Mouse (Mus musculus) embryonic facial prominence, embryonic 14.5 days (tissue): ENCODE measurements around the gene Ndel1. TPM values are rescaled to one million over a fixed set of nuclear protein-coding genes. Genes with fewer than 3 reads are reported as not detected.

Experiments
- ATAC-seq: fragments of 200-750 bp; cut with Nextera tagmentation; 2 replicates; pipeline ENCODE4 v1.8.0; 2017; ENCODE audit warnings: low read depth, moderate number of reproducible peaks, moderate TSS enrichment
- DNase-seq: peaks from one replicate; pipeline ENCODE4 v3.0.0-alpha.2; 2015; ENCODE audit warnings: low spot score
- H3K27ac ChIP-seq: fragments of 300-500 bp; sonication (generic); replicated peaks from 2 replicates; pipeline ENCODE4 v1.5.1; 2014; ENCODE audit warnings: low read depth, mild to moderate bottlenecking, low read length, moderate library complexity
- H3K27me3 ChIP-seq: fragments of 300-500 bp; sonication (generic); replicated peaks from 2 replicates; pipeline ENCODE4 v1.6.1; 2014; ENCODE audit warnings: low read length; ENCODE audit not compliant: control insufficient read depth, insufficient read depth
- H3K36me3 ChIP-seq: fragments of 300-500 bp; sonication (generic); 2 replicates; pipeline ENCODE4 v1.6.1; 2014; ENCODE audit warnings: low read length, mixed read lengths; ENCODE audit not compliant: control insufficient read depth, insufficient read depth
- H3K4me1 ChIP-seq: fragments of 300-500 bp; sonication (generic); 2 replicates; pipeline ENCODE4 v1.6.1; 2014; ENCODE audit warnings: antibody characterized with exemption, low read length; ENCODE audit not compliant: control insufficient read depth, insufficient read depth
- H3K4me2 ChIP-seq: fragments of 300-500 bp; sonication (generic); 2 replicates; pipeline ENCODE4 v1.6.1; 2014; ENCODE audit warnings: low read depth, mild to moderate bottlenecking, low read length, moderate library complexity, mixed read lengths
- H3K4me3 ChIP-seq: fragments of 300-500 bp; sonication (generic); 2 replicates; pipeline ENCODE4 v1.5.1; 2014; ENCODE audit warnings: low read depth, mild to moderate bottlenecking, low read length
- H3K9ac ChIP-seq: fragments of 300-500 bp; sonication (generic); 2 replicates; pipeline ENCODE4 v1.6.1; 2014; ENCODE audit warnings: low read depth, mild to moderate bottlenecking, low read length, moderate library complexity, mixed read lengths
- H3K9me3 ChIP-seq: fragments of 300-500 bp; sonication (generic); 2 replicates; pipeline ENCODE4 v1.6.1; 2016; ENCODE audit warnings: low read length; ENCODE audit not compliant: control insufficient read depth
- WGBS: fragments of 180-500 bp; shearing (Covaris S2); extraction: QIAGEN DNeasy Blood & Tissue Kit; methylation state at CpG from one replicate; pipeline ENCODE4 v1.1.7; 2014; 5-methylcytosine and 5-hydroxymethylcytosine counted together
- polyA plus RNA-seq: library from polyadenylated mRNA; unstranded; fragments of >200 nt; fragmentation: Nextera tagmentation; extraction: Ambion mirVana; gene quantifications from 2 replicates; pipeline ENCODE4 v1.2.1, GENCODE M21; 2014

Ndel1 gene
- polyA plus RNA-seq, 1 experiment from 2014 or later, result 90.0 TPM

DNA sequence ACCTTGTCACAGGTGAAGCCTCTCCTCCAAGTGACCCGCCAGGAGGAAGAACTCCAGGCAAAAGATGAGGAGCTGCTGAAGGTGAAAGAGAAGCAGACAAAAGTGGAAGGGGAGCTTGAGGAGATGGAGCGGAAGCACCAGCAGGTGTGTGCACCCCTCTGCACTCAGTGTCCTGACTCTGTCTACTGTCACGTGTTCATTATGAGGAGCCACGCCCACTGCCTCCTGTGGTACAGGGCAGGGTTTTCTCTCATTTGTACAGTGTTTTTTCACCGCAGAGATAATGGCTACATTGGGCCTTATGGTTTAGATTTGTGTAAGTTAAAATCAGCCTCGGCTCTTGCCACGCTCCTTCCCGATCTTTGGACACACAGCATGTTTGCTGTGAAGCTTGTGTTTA is 85.8 kb downstream of the Ndel1 start:
- peaks cover 99% of the 10 kb centered on the region for H3K36me3 ChIP-seq
- no peaks in the 10 kb centered on the region for H3K27me3 ChIP-seq
- no peaks in the 10 kb centered on the region for H3K4me1 ChIP-seq
- DNase-seq, result peak; percentile 14
- no peak overlapping the region for H3K27ac ChIP-seq
- H3K9ac ChIP-seq, result no peak overlapping the region
- 74% methylated on average over 8 of the region's 8 CpGs for WGBS
- H3K4me3 ChIP-seq, result no peak overlapping the region
- H3K4me2 ChIP-seq, result no peak overlapping the region
- no peaks in the 10 kb centered on the region for H3K9me3 ChIP-seq
- ATAC-seq, result no peak

- H3K4me1 ChIP-seq, result no peaks in the 10 kb centered on the region
- WGBS, result 71% methylated on average over 9 of the region's 9 CpGs
- H3K36me3 ChIP-seq, result peaks cover 92% of the 10 kb centered on the region
- H3K27ac ChIP-seq, result no peak overlapping the region
- DNase-seq, result peak; percentile 24
- no peaks in the 10 kb centered on the region for H3K9me3 ChIP-seq
- no peak overlapping the region for H3K9ac ChIP-seq
- ATAC-seq, result no peak; the same call in 1 of the 2 replicates
- H3K4me3 ChIP-seq, result no peak overlapping the region
- no peak overlapping the region for H3K4me2 ChIP-seq
- H3K27me3 ChIP-seq, result no peaks in the 10 kb centered on the region
These were observed 89.3 kb downstream of the Ndel1 start for GRCm38 (mm10) chr11:68782336-68782735.

GRCm38 (mm10) chr11:68780466-68781114 is 91.1 kb downstream of the Ndel1 start:
- peaks cover 91% of the 10 kb centered on the region for H3K36me3 ChIP-seq
- no peaks in the 10 kb centered on the region for H3K9me3 ChIP-seq
- ATAC-seq, result no peak

DNA sequence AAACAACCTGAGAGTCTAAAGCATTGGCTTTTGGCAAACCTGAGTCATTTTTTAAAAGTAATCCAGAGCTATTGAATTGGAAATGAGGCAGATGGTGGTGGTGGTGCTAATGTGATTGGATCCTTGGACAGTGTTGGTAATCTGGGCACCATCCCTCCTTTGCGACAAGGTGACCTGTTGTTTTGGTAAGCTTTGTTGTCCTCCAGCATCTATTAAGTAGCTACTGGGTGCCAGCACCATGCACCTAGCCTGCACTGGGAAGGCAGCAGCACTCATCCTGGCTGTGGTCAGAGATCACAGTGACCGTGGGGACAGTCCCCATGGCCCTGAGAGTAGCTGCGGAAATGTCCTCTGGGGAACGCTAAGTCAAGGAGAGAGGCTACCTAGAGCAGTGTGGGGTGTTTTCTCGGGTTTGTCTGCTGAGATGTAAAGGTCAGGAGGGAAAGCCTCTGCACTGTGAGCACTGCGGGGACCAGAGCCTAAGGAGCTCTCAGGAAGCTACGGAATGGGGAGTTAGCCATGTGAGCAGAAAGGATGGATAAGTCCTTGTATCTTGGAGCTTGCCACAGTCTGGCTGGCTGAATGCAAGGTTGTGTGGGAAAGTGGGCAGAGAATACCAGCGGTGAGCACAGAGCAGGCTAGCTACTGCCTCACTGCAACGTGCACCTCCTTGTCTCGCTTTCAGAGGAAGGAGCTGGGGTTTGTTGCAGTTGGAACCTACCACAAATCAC is 91.8 kb downstream of the Ndel1 start:
- H3K4me1 ChIP-seq, result no peaks in the 10 kb centered on the region
- no peak overlapping the region for H3K4me2 ChIP-seq
- H3K27me3 ChIP-seq, result no peaks in the 10 kb centered on the region
- no peak overlapping the region; the same call in 1 of the 2 replicates for H3K9ac ChIP-seq
- ATAC-seq, result no peak
- H3K27ac ChIP-seq, result no peak overlapping the region
- H3K4me3 ChIP-seq, result no peak overlapping the region
- H3K9me3 ChIP-seq, result no peaks in the 10 kb centered on the region
- 89% methylated on average over 10 of the region's 10 CpGs for WGBS
- H3K36me3 ChIP-seq, result peaks cover 91% of the 10 kb centered on the region
- no peak for DNase-seq

More at GRCm38 (mm10) chr11:68780466-68781114, 91.1 kb downstream of the Ndel1 start:
- no peak for DNase-seq
- no peak overlapping the region for H3K4me2 ChIP-seq
- WGBS, result 84% methylated on average over 13 of the region's 14 CpGs
- no peaks in the 10 kb centered on the region for H3K4me1 ChIP-seq
- H3K9ac ChIP-seq, result no peak overlapping the region
- H3K27ac ChIP-seq, result no peak overlapping the region
- H3K4me3 ChIP-seq, result no peak overlapping the region
- no peaks in the 10 kb centered on the region for H3K27me3 ChIP-seq

GRCm38 (mm10) chr11:68778855-68779254 is 92.8 kb downstream of the Ndel1 start:
- no peak overlapping the region for H3K4me2 ChIP-seq
- H3K9me3 ChIP-seq, result no peaks in the 10 kb centered on the region
- H3K27ac ChIP-seq, result no peak overlapping the region
- no peak overlapping the region for H3K4me3 ChIP-seq
- DNase-seq (no peak), ATAC-seq (no peak)
- H3K36me3 ChIP-seq, result peaks cover 83% of the 10 kb centered on the region
- no peaks in the 10 kb centered on the region for H3K27me3 ChIP-seq
- H3K4me1 ChIP-seq, result no peaks in the 10 kb centered on the region
- H3K9ac ChIP-seq, result no peak overlapping the region

GRCm38 (mm10) chr11:68777933-68778332 is 93.7 kb downstream of the Ndel1 start:
- DNase-seq (no peak), ATAC-seq (no peak)
- Histone ChIP-seq H3K9me3 (no peaks in the 10 kb centered on the region), H3K27me3 (no peaks in the 10 kb centered on the region), H3K4me2 (no peak overlapping the region), H3K4me3 (no peak overlapping the region), H3K36me3 (peaks cover 84% of the 10 kb centered on the region), H3K27ac (no peak overlapping the region), H3K4me1 (no peaks in the 10 kb centered on the region), H3K9ac (no peak overlapping the region)
- 87% methylated on average over 11 of the region's 11 CpGs for WGBS

DNA sequence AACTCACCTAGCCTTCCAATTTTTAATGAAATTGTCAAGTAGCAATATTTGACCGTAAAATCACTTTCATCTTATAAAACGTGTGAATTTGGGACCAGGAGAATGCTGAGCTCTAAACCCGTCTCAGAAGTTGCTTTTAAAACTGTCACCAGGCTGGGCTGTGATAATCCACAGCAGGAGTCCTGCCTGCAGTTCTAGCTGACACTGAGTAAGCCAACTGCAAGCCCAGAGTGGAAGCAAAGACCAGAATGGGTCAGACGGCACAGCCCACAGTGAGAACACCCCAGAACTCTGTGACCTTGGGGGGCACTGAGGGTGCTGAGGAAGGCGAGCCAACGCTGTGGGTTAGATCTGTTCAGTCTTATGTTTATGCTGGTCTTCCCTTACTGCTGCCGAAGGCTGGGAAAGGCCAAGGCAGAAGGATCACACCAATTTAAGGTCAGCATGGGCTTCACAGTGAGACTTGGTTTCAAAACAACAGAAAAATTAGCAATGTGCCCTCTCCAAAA is 95.5 kb downstream of the Ndel1 start:
- Histone ChIP-seq H3K4me2 (no peak overlapping the region), H3K9ac (no peak overlapping the region), H3K27me3 (no peaks in the 10 kb centered on the region), H3K4me1 (no peaks in the 10 kb centered on the region), H3K36me3 (peaks cover 84% of the 10 kb centered on the region), H3K27ac (no peak overlapping the region), H3K4me3 (no peak overlapping the region), H3K9me3 (no peaks in the 10 kb centered on the region)
- no peak for DNase-seq
- ATAC-seq, result no peak
- 88% methylated on average over 7 of the region's 7 CpGs for WGBS
